Mouse (Mus musculus): ENCODE results near the gene Bard1. TPM values are rescaled to one million over a fixed set of nuclear protein-coding genes. Genes with fewer than 3 reads are reported as not detected.
A peak's percentile ranks its signal among the peaks of the same experiment; 100 is the strongest.

Gene Bard1
- polyA plus RNA-seq, 1 experiment from 2014 or later = 2.4 TPM

- Histone ChIP-seq H3K9ac (no peak overlapping the region), H3K27me3 (no peaks in the 10 kb centered on the region), H3K36me3 (peaks cover 3% of the 10 kb centered on the region; the same call in 1 of the 2 replicates), H3K27ac (no peak overlapping the region), H3K4me1 (peaks cover 18% of the 10 kb centered on the region), H3K4me2 (replicated peaks) (peak overlapping the region; percentile 36), H3K9me3 (0 out of 2 replicates have a peak, but pooled peaks cover 3% of the 10 kb centered on the region), H3K4me3 (no peak overlapping the region)
- 40% methylated on average over 3 of the region's 3 CpGs for whole genome bisulfite sequencing
- no peak for ATAC-seq (ENCODE audit: low FRiP score, low read depth)
Measured at GRCm38 (mm10) chr1:71099945-71100515, 2.9 kb downstream of the Bard1 start.

GRCm38 (mm10) chr1:71096031-71096430, 6.9 kb downstream of the Bard1 start:
- Histone ChIP-seq H3K27ac (no peak overlapping the region), H3K36me3 (peaks cover 4% of the 10 kb centered on the region; the same call in 1 of the 2 replicates), H3K4me1 (peaks cover 11% of the 10 kb centered on the region), H3K4me2 (replicated peaks) (no peak overlapping the region), H3K4me3 (no peak overlapping the region), H3K27me3 (no peaks in the 10 kb centered on the region), H3K9me3 (0 out of 2 replicates have a peak, but pooled peaks cover 4% of the 10 kb centered on the region), H3K9ac (no peak overlapping the region)
- 97% methylated on average over 1 of the region's 1 CpGs for WGBS
- no peak for ATAC-seq (ENCODE audit: low FRiP score, low read depth)

- no peak for ATAC-seq (ENCODE audit: low FRiP score, low read depth)
- Histone ChIP-seq H3K9ac (no peak overlapping the region), H3K4me2 (replicated peaks) (no peak overlapping the region), H3K27ac (no peak overlapping the region), H3K9me3 (0 out of 2 replicates have a peak, but pooled peaks cover 4% of the 10 kb centered on the region), H3K4me1 (peaks cover 8% of the 10 kb centered on the region), H3K4me3 (no peak overlapping the region), H3K27me3 (no peaks in the 10 kb centered on the region), H3K36me3 (peaks cover 4% of the 10 kb centered on the region; the same call in 1 of the 2 replicates)
- 92% methylated on average over 2 of the region's 2 CpGs for WGBS
Measured at GRCm38 (mm10) chr1:71095211-71095805, 7.6 kb downstream of the Bard1 start.

- no peak overlapping the region for H3K9ac ChIP-seq
- no peak overlapping the region for H3K4me2 ChIP-seq (replicated peaks)
- peaks cover 10% of the 10 kb centered on the region for H3K36me3 ChIP-seq
- ATAC-seq (ENCODE audit: low FRiP score, low read depth) = no peak
- H3K4me1 ChIP-seq = no peaks in the 10 kb centered on the region
- no peak overlapping the region for H3K4me3 ChIP-seq
- WGBS = 87% methylated on average over 3 of the region's 3 CpGs
- H3K27me3 ChIP-seq = no peaks in the 10 kb centered on the region
- no peaks in the 10 kb centered on the region for H3K9me3 ChIP-seq
- no peak overlapping the region for H3K27ac ChIP-seq
Measured at GRCm38 (mm10) chr1:71075651-71076050, 27.3 kb downstream of the Bard1 start.

- H3K27me3 ChIP-seq = no peaks in the 10 kb centered on the region
Measured at GRCm38 (mm10) chr1:71070771-71071170, 32.2 kb downstream of the Bard1 start.

GRCm38 (mm10) chr1:71068728-71069304, 34.1 kb downstream of the Bard1 start:
- no peaks in the 10 kb centered on the region for H3K4me1 ChIP-seq
- no peak overlapping the region for H3K27ac ChIP-seq
- no peak overlapping the region for H3K4me3 ChIP-seq
- WGBS = 90% methylated on average over 3 of the region's 3 CpGs
- no peak for ATAC-seq (ENCODE audit: low FRiP score, low read depth)
- H3K36me3 ChIP-seq = peaks cover 4% of the 10 kb centered on the region
- H3K9me3 ChIP-seq = no peaks in the 10 kb centered on the region
- no peak overlapping the region for H3K9ac ChIP-seq
- H3K4me2 ChIP-seq (replicated peaks) = no peak overlapping the region
- H3K27me3 ChIP-seq = no peaks in the 10 kb centered on the region

More at GRCm38 (mm10) chr1:71070771-71071170, 32.2 kb downstream of the Bard1 start:
- Histone ChIP-seq H3K27ac (no peak overlapping the region), H3K36me3 (peaks cover 10% of the 10 kb centered on the region), H3K4me2 (replicated peaks) (no peak overlapping the region), H3K9ac (no peak overlapping the region), H3K4me3 (no peak overlapping the region), H3K4me1 (no peaks in the 10 kb centered on the region), H3K9me3 (no peaks in the 10 kb centered on the region)
- no peak for ATAC-seq (ENCODE audit: low FRiP score, low read depth)

GRCm38 (mm10) chr1:71063885-71064492, 39.0 kb downstream of the Bard1 start:
- Histone ChIP-seq H3K9ac (no peak overlapping the region), H3K9me3 (no peaks in the 10 kb centered on the region), H3K36me3 (no peaks in the 10 kb centered on the region), H3K27me3 (no peaks in the 10 kb centered on the region), H3K4me3 (no peak overlapping the region), H3K4me2 (replicated peaks) (no peak overlapping the region), H3K4me1 (no peaks in the 10 kb centered on the region), H3K27ac (no peak overlapping the region)
- WGBS = 64% methylated on average over 16 of the region's 16 CpGs
- no peak for ATAC-seq (ENCODE audit: low FRiP score, low read depth)

- Histone ChIP-seq H3K4me2 (replicated peaks) (no peak overlapping the region), H3K27ac (no peak overlapping the region), H3K9ac (no peak overlapping the region), H3K4me3 (no peak overlapping the region), H3K36me3 (no peaks in the 10 kb centered on the region; the same call in 1 of the 2 replicates), H3K4me1 (no peaks in the 10 kb centered on the region), H3K27me3 (no peaks in the 10 kb centered on the region), H3K9me3 (no peaks in the 10 kb centered on the region)
- no peak for ATAC-seq (ENCODE audit: low FRiP score, low read depth)
- 78% methylated on average over 4 of the region's 4 CpGs for WGBS
Measured at GRCm38 (mm10) chr1:71056143-71056542, 46.8 kb downstream of the Bard1 start.

- Histone ChIP-seq H3K4me2 (replicated peaks) (no peak overlapping the region), H3K27ac (no peak overlapping the region), H3K36me3 (no peaks in the 10 kb centered on the region; the same call in 1 of the 2 replicates), H3K9me3 (no peaks in the 10 kb centered on the region), H3K4me3 (no peak overlapping the region), H3K27me3 (no peaks in the 10 kb centered on the region), H3K4me1 (no peaks in the 10 kb centered on the region), H3K9ac (no peak overlapping the region)
- no peak for ATAC-seq (ENCODE audit: low FRiP score, low read depth)
- WGBS = 83% methylated on average over 1 of the region's 1 CpGs
Measured at GRCm38 (mm10) chr1:71055454-71055853, 47.5 kb downstream of the Bard1 start.

- Histone ChIP-seq H3K9me3 (no peaks in the 10 kb centered on the region), H3K27me3 (no peaks in the 10 kb centered on the region), H3K27ac (no peak overlapping the region), H3K4me1 (no peaks in the 10 kb centered on the region), H3K36me3 (no peaks in the 10 kb centered on the region; the same call in 1 of the 2 replicates), H3K4me3 (no peak overlapping the region), H3K4me2 (replicated peaks) (no peak overlapping the region), H3K9ac (no peak overlapping the region)
- 95% methylated on average over 2 of the region's 2 CpGs for WGBS
- no peak for ATAC-seq (ENCODE audit: low FRiP score, low read depth)
Measured at GRCm38 (mm10) chr1:71052756-71053155, 50.2 kb downstream of the Bard1 start.

- no peak for ATAC-seq (ENCODE audit: low FRiP score, low read depth)
- 81% methylated on average over 3 of the region's 3 CpGs for WGBS
- no peak overlapping the region for H3K9ac ChIP-seq
- no peak overlapping the region for H3K4me2 ChIP-seq (replicated peaks)
- no peaks in the 10 kb centered on the region for H3K4me1 ChIP-seq
- no peak overlapping the region for H3K4me3 ChIP-seq
- no peak overlapping the region for H3K27ac ChIP-seq
- H3K9me3 ChIP-seq = no peaks in the 10 kb centered on the region
- no peaks in the 10 kb centered on the region; the same call in 1 of the 2 replicates for H3K36me3 ChIP-seq
- H3K27me3 ChIP-seq = no peaks in the 10 kb centered on the region
Measured at GRCm38 (mm10) chr1:71052252-71052651, 50.7 kb downstream of the Bard1 start.

GRCm38 (mm10) chr1:71045141-71045540, 57.8 kb downstream of the Bard1 start:
- Histone ChIP-seq H3K27me3 (no peaks in the 10 kb centered on the region), H3K27ac (no peak overlapping the region), H3K9me3 (no peaks in the 10 kb centered on the region), H3K4me3 (no peak overlapping the region), H3K4me1 (no peaks in the 10 kb centered on the region), H3K4me2 (replicated peaks) (no peak overlapping the region), H3K9ac (no peak overlapping the region), H3K36me3 (peaks cover 2% of the 10 kb centered on the region)
- ATAC-seq (ENCODE audit: low FRiP score, low read depth) = no peak
- WGBS = 87% methylated on average over 2 of the region's 2 CpGs

Data from limb, embryonic 13.5 days (tissue).